Mouse (Mus musculus): ENCODE results near the gene Slc12a6.

DNA sequence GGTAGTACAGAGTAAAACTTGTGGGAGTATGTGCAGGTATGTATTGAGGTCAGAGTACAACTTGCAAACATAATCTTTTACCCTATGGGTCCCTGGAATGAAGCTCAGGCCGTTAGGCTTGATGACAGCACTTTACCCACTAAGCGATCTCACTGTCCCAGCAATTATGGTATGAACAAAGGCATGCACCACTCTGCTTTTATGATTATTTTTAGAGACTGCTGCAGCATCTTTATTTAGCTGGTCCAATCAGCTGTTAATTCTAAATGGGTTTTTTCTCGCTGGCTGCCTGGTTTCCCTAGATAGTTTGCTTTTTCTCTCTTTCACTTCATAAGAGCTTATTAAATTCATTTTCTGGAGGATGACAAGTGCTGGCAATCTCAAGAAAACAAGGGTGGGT, 30.6 kb downstream of the Slc12a6 start:
- no peak for TF ChIP-seq MAFK (IDR thresholded peaks at IDR 0.05; ENCODE audit: insufficient read depth, low read depth, low read length)
- no peak for TF ChIP-seq ZC3H11A (IDR thresholded peaks at IDR 0.05; ENCODE audit: borderline replicate concordance, low read depth, low read length)
- no peak for TF ChIP-seq ZNF384 (IDR thresholded peaks at IDR 0.05; ENCODE audit: low read depth, low read length)
- no peak for TF ChIP-seq CHD2 (IDR thresholded peaks at IDR 0.05; ENCODE audit: low read depth, low read length)
- TF ChIP-seq HCFC1 (IDR thresholded peaks at IDR 0.05; ENCODE audit: borderline replicate concordance, insufficient read depth, low read length) = no peak

Data from ES-E14 (cell line).